Mouse (Mus musculus): ENCODE measurements around the gene Ank3.
A peak's percentile ranks its signal among the peaks of the same experiment; 100 is the strongest.

The Ank3 gene

GRCm38 (mm10) chr10:69915566-69915965 lies 517.0 kb downstream of the Ank3 start:
- no peak for DNase-seq

DNA sequence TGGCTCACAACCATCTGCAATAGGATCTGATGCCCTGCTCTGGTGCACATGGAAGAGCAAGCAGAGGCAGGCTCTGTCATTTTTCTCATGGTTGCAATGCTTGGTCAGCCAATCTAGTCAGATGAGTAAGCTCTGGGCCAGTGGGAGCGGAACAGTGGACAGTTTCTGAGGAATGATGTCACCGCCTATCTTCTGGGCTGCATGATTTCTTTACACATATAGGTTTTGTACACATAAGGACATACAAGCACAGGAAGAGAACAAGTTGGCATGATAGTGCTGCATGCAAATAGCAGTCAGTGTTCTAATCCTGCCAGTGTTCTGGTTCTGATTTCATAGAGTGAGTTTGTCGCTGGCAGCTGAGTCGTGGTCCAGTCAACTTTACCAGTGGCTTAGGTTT lies 517.6 kb downstream of the Ank3 start:
- DNase-seq: no peak

DNA sequence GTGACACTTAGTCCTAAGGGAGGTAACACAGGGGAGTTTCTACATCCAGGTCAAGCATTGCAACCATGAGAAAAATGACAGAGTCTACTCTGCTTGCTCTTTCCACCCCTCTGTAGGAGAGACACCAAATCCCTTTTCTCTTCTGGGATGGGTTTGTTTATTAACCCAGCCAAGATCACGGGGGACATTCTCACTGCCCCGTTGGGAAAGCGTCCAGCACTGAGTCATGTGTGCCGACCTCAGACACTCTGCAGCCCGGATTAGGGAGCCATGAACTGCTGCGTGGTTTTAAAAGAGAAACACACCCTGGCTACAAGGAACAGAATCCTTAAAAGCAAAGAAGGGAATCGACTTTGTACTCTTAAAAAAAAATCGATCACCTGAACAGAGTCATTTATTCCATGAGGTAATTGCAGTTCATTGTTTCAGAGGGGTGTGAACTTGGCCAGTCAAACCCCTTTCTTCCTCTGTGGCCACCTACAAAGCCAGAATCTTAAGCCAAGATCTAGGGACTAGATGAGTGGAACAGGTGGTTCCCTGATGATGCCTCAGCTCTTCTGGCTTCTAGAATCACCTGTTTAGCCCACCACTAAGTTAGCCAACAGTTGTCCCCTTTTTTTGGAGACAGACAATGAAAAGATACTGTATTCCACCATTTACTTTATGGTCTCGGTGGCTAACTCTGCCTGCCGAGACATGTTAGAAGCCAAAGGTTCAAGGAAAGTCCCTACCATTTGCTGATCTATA lies 518.3 kb downstream of the Ank3 start:
- no peak for DNase-seq

GRCm38 (mm10) chr10:69917711-69918110 lies 519.1 kb downstream of the Ank3 start:
- DNase-seq: no peak

- no peak for DNase-seq
These were observed 520.0 kb downstream of the Ank3 start for GRCm38 (mm10) chr10:69918461-69919151.

DNA sequence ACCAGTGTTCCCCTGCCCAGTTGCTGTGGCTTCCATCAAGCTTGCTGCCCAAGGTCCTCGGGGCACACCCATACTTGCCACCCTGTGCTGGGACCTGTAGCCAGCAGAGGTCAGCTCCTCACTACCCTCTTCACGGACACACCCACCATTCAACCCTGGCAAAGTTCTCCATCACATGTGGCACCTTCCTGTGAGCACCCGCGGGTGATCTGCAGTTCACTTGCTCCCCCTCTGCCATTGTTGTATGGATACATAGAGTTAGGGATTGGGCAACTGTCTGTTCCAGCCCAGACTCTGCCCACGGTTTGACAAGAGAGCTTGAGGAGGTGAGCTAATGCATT lies 520.5 kb downstream of the Ank3 start:
- DNase-seq: no peak

- no peak for DNase-seq
These were observed 521.2 kb downstream of the Ank3 start for GRCm38 (mm10) chr10:69919746-69920145.

DNA sequence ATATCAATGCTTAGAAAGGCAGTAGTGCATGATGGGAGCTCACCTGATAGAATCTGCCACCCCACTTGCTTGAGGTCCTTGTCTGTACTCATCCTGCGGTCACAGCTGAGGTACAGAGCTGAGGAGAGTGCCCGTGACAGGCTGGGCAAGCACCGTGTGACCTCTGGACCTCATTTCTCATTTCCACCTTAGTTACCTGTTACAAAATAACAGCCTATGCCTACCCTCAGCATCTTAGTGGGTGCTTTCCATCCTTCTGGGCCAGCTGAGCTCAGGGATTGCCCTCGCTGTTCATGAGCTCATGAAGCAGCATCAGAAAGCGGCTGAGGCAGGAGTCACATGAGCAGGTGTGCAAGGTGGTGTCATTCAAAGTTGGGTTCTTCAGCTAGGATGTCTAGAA lies 523.5 kb downstream of the Ank3 start:
- DNase-seq: no peak

- peak; percentile 43 for DNase-seq
These were observed 525.2 kb downstream of the Ank3 start for GRCm38 (mm10) chr10:69923801-69924200.

DNA sequence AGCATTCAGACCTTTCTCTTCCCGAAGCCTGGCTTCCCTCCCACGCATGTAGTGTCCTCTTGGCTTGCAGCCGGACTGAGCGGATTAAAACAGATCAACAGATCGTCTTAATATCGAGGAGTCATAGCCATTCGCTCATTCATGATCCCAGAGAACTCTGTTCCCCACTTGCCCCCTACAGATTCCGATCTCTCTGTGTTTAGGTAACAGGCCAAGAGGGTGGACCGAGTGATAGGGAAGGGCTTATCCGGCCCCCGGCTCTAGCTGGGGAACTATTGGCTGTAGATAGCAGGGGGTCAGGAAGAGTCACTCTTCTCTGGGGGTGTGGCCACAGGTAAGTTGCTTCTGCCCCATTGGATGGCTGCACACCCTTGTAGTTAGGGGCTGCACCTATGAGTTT lies 525.7 kb downstream of the Ank3 start:
- peak; percentile 85 for DNase-seq

DNA sequence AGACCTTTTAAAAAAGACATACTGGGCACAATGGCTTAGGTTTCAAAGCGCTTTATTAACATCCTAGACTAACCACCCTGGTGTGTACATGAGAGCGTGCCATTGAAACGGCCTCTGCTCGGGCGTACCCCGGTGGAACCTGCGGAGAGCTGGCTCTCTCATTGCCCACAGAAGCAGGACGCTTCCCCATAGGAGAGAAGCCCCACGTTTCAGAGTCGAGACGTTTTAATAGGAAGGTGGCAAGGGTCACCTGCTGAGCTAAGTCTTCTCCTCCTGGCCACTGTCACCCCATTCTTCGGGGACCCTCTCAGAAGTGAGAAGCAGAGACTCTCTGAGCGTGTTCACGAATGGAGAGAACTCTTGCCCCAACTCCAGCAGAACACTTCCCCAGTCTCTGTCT lies 526.3 kb downstream of the Ank3 start:
- peak; percentile 34 for DNase-seq

DNA sequence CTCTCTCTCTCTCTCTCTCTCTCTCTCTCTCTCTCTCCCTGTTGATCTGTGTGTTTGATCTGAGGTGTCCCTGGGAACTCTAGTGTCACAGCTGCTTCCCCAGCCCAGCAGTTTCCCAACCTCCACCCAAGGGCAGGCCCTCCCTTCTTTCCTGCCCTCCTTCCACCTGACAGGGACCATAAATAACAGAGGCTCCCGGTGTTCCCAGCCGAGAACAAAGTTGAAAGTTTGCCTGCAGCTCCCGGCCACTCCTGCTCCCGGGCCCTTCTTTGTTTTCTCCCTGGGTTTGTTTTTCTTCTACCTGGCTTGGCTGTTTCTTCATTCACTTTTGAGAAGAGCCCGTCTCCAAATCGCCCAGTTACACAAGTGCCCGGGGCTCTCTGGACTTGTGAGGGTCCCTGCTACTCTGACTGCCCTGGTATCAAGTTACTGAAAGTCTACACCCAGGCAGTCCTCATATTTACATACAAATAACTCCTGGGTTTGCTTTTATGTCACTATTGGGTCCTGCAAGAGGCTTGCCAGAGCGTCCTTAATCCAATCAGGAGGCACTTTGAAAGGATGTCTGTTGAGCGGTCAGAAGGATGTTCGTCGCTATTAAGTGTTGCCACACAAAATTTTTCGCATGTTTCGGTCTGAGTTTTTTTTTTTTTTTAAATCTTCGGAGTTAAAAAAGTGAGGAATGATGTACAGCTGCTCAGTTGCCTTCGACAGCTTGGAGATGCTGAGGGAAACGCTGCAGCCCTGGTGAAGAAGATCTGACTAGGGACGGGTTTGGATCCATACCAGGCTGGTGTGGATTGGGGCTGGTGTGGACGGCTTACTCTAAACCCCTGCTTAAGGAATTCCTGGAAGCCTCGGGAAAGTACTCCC lies 526.9 kb downstream of the Ank3 start:
- peak; percentile 56 for DNase-seq

DNA sequence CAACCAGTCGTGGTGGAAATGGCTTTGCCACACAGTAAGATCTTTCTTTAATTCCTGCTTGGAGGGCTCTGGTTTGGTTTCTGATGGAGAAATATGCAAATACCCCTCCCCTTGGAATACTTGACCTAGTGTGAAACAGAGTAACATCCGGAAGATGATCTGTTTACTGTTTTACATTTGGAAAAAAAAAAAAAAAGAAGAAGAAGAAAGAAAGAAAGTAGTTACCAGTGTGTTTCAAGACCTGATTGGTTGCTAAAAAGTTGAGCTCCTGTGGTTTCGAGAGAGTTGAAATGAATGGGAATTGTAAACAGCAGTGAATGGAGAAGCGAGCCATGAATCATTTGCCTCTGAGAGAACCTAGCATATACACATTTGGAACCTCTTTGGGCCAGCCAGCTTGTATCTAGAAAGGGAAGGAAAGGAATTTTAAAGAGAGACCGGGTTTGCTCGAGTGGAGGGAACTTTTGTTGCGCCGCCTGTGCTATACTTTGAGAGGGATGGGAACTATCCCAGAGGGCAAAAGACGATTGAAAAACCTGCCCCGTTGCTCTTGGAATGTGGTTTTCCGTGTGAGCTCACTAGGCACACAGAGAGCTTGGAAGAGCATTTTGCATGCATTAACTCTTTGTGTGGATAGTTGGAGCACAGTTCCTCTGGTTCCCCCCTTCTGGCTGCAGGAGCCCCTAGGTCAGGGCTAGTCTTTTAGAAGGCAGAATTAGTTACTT lies 527.7 kb downstream of the Ank3 start:
- DNase-seq: no peak

DNA sequence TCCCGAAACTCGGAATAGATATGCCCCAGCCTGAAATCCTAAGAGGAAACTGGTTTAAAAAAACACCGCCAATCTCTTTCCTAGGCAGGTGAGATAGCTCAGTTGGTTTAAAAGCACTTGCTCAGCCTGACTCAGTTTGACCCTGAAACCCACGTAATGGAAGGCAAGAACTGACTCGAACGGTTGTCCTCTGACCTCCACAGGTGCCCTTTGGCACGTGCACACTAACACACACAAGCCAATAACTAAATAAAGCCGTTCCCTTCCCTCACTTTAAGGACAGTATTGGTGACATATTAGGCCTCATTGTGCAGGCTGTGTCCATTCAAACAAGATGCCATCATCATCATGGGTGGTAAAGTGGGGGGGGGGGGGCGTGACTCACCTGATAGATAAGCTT lies 528.4 kb downstream of the Ank3 start:
- DNase-seq: no peak

DNA sequence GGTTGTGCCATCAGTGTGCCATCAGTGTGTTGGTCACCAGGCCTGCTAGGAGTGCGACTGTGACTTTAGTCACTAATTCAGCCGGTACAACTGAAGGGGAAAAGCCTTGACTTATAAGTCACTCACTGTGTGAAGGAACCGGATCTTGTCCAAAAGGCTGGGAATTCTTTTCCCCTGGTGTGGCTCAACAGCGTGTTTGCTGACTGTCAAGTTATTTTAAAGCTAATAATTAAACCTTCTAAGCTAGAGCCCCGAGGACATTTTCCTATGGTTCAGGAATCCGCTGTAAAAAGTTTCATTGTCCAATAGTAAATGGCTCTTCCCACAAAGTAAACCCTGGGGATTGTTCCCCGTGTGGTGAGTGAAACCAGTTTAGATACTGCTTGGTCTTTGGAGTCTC lies 529.8 kb downstream of the Ank3 start:
- no peak for DNase-seq

GRCm38 (mm10) chr10:69930503-69930902 lies 531.9 kb downstream of the Ank3 start:
- DNase-seq: no peak

GRCm38 (mm10) chr10:69936443-69937067 lies 538.0 kb downstream of the Ank3 start:
- no peak for DNase-seq

DNA sequence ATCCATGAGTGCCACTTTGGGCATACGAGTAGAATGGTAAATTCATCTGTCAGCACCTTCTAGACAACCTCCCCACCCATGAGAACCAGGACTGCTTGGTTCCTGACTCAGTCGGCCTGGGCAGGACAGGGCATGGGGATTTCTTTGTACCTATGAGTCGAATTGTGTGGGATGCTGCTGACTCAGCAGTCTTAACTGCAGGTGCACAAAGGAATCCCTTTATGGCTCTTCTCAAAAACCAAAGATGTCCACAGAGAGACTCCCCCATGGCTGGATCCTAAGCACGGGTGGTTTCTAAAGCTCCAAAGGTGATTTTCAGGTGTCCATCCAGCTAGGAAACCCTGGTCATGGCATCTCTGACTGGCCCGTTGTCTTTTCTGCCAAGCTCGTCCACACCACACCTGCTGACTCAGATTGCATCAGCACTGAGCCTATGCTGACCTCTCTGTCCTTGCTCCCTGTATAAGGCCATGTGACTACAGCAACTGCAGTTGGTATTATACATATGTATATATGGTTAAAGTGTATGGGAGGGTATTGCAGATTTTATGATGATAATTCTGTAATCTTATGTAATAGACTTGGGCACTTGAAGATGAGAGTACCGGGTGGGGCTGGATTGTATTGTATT lies 538.8 kb downstream of the Ank3 start:
- DNase-seq: no peak

DNA sequence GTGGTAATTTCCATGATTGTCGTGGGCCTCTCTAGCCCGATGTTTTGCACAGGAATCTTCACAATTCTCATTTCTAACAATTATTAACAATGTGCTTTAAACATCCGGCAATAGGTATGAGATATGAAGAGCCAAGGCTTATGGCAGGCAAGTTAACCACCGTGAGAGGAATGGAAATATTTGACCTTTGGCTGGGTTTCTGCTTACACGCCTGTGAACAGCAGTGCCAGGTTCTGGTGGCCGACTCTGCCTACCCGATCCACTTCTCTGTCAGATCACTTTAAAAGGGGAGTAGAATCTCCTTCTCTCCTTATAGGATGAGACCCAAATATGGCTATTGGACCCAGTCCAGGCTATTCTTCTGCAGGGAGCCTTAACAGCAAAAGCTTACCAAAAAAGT lies 540.6 kb downstream of the Ank3 start:
- DNase-seq: no peak

DNA sequence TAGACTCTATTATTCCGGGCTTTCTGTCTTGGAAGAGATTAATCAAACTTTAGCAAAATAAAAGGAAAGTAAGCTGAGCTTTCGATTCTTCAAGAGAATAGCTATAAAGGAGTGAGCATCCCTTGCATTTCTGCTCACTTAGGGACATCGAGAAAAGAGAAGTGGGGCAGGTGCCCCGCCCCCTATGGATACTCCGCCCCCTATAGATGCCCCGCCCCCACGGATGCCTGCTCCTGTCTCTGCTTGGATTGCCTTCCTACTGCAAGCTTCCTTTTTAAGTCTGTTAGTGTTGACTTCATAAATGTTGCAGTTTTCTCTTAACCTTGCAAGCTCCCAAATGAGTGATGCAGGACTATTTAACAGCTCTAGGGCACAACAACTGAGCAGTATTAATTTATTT lies 541.4 kb downstream of the Ank3 start:
- DNase-seq: peak; percentile 24

DNA sequence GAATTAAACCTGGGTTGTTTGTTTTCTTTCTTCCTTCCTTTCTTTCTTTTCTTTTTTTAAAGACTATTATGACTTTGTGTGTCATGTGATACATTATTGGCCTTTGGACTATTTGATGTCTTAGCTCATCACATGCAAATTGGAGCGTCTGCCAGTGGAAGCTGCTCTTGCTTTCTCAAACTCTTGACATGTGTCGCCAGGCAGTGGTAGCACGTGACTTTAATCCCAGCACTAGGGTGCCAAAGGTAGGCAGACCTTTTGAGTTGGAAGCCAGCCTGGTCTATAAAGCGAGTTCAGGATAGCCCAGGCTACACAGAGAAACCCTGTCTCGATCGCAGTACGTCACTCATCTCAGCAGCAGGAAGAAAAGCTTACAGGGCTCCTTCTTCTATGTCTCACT lies 542.4 kb downstream of the Ank3 start:
- no peak for DNase-seq

DNA sequence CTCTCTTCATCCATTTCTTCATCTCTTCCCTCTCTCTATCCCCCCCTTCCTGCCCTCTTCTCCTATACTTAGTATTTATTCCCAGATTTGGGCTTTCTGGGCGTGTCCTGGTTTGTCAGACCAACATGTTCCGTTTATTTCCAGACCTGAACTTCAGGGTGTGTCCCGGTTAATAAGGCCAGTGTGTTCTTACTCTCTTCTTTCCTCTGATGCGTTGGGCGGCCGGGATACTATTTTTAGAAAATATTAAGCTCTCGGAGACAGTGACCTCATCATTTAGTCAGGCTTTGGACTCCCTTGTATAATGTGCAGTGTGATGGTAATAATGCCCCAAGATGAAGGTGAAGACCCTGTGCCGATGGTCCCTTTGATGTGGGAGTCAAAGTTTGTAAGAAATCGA lies 546.3 kb downstream of the Ank3 start:
- DNase-seq: no peak
